Comparison of ENCODE assay signal across 15 mouse cellular contexts in the genomic region with DNA sequence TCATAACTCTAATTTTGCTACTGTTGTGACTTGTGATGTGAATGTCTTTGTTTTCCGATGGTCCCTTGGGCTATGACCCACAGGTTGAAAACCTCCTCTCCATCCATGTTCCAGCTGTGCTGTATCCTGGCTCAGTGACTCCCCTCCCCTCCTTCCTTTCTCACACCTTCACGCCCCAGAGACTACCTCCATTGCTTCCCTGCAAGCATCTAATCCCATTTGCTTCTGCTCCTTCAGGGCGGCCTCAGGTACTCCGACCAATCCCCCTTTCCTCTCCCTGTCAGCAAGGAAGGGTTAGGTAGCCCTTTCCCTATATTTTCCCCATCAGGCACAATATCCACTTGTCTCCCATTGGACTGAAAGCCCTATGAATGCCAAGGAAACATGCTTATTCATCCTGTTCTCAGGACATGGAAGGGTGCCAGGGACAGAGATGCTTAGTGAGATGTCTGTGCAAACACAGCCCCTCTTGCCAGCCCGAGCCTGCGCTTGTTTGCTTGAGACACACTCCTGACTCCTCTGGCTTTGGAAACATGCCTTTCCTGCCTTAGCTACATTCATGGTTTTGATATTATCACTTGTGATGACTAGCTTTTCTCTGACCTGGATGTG. TPM values are rescaled to one million over a fixed set of nuclear protein-coding genes. Genes with fewer than 3 reads are reported as not detected.
DNase-seq lines count a peak whose midpoint lies in the region; ATAC-seq and TF ChIP-seq lines count a peak whose summit lies in the region.
"Had no signal": no experiment of that assay in that cellular context is flagged by ENCODE, and none has a peak within 500 bp of the region (broad histone marks: within the 10 kb centered on the region; RNA-seq: fewer than 3 reads in every experiment).

No protein-coding gene starts in this region.

- DNase-seq in kidney, adult 2 months, result peak; percentile 14
- DNase-seq in kidney, adult 18-20 months, result no peak
- peak; percentile 14 for DNase-seq in NIH3T3 (ENCODE audit: low read depth)
- peak; percentile 71 to 90 for DNase-seq in cerebellum, adult 2 months
- DNase-seq in forebrain, postnatal 0 days, result peak; percentile 50
- DNase-seq: gastrocnemius, adult 2 months; kidney, adult 11 months; right cerebral cortex, postnatal 4 days had no signal

- ATAC-seq in forebrain, postnatal 0 days, result no peak
- ATAC-seq in intestine, postnatal 0 days, result no peak
- ATAC-seq in liver, embryonic 12.5 days, result no peak
- no peak for ATAC-seq in intestine, embryonic 15.5 days
- ATAC-seq: CD4-positive, CD25-positive, alpha-beta regulatory T cell, adult 4 months had no signal

- H3K4me1 ChIP-seq in kidney, adult 2 months (ENCODE audit: control insufficient read depth, insufficient read depth, low read length), result no peaks in the 10 kb centered on the region
- H3K4me1 ChIP-seq in cerebellum, adult 2 months (ENCODE audit: control insufficient read depth, insufficient read depth, low read length), result peaks cover 40% of the 10 kb centered on the region
- peaks cover 15% of the 10 kb centered on the region for H3K4me1 ChIP-seq in forebrain, postnatal 0 days (ENCODE audit: insufficient read depth)
- no peaks in the 10 kb centered on the region for H3K4me1 ChIP-seq in intestine, postnatal 0 days (replicated peaks; ENCODE audit: control insufficient read depth, insufficient read depth, low read length)
- H3K4me1 ChIP-seq in liver, embryonic 12.5 days, result no peaks in the 10 kb centered on the region
- H3K4me1 ChIP-seq in intestine, embryonic 15.5 days (replicated peaks), result no peaks in the 10 kb centered on the region
- H3K4me1 ChIP-seq: heart, embryonic 15.5 days had no signal

- WGBS in kidney, adult 2 months, result 69% methylated on average over 6 of the region's 6 CpGs
- 21% methylated on average over 6 of the region's 6 CpGs for WGBS in cerebellum, adult 2 months
- 48% methylated on average over 6 of the region's 6 CpGs for WGBS in forebrain, postnatal 0 days
- WGBS in intestine, postnatal 0 days, result 68% methylated on average over 6 of the region's 6 CpGs
- WGBS in liver, embryonic 12.5 days (ENCODE audit: insufficient replicate concordance), result 55% methylated on average over 6 of the region's 6 CpGs
- 73% methylated on average over 6 of the region's 6 CpGs for WGBS in intestine, embryonic 15.5 days

- TF ChIP-seq POLR2A in kidney, adult 2 months (IDR thresholded peaks at IDR 0.05; ENCODE audit: low read depth, low read length), result no peak
- no peak for TF ChIP-seq POLR2A in cerebellum, adult 2 months (IDR thresholded peaks at IDR 0.05; ENCODE audit: borderline replicate concordance, insufficient read depth, low read length)

- no peak overlapping the region for H3K4me3 ChIP-seq in kidney, adult 2 months (ENCODE audit: insufficient read depth, low read depth, low read length)
- no peak overlapping the region for H3K4me3 ChIP-seq in cerebellum, adult 2 months (replicated peaks; ENCODE audit: insufficient read depth, low read depth, low read length)
- H3K4me3 ChIP-seq in forebrain, postnatal 0 days (ENCODE audit: low read depth, low read length), result no peak overlapping the region
- no peak overlapping the region for H3K4me3 ChIP-seq in intestine, postnatal 0 days (ENCODE audit: low read depth, low read length)
- H3K4me3 ChIP-seq in liver, embryonic 12.5 days, result no peak overlapping the region
- H3K4me3 ChIP-seq in intestine, embryonic 15.5 days (replicated peaks), result no peak overlapping the region
- H3K4me3 ChIP-seq: gastrocnemius, adult 2 months; heart, embryonic 15.5 days; stomach, embryonic 15.5 days had no signal

- no peaks in the 10 kb centered on the region for H3K9me3 ChIP-seq in forebrain, postnatal 0 days (ENCODE audit: low read length)
- no peaks in the 10 kb centered on the region for H3K9me3 ChIP-seq in intestine, postnatal 0 days (ENCODE audit: control insufficient read depth)
- no peaks in the 10 kb centered on the region for H3K9me3 ChIP-seq in liver, embryonic 12.5 days (replicated peaks)
- H3K9me3 ChIP-seq in intestine, embryonic 15.5 days, result no peaks in the 10 kb centered on the region
- H3K9me3 ChIP-seq: heart, embryonic 15.5 days; stomach, embryonic 15.5 days had no signal

- TF ChIP-seq CTCF in kidney, adult 2 months (conservative IDR thresholded peaks at IDR 0.05; ENCODE audit: insufficient read depth, insufficient read length, low read depth, low read length), result no peak
- no peak for TF ChIP-seq CTCF in cerebellum, adult 2 months (IDR thresholded peaks at IDR 0.05; ENCODE audit: borderline replicate concordance, insufficient read depth, low read depth, low read length)
- TF ChIP-seq CTCF in forebrain, postnatal 0 days (IDR thresholded peaks at IDR 0.05; ENCODE audit: low read depth), result no peak
- TF ChIP-seq CTCF in intestine, postnatal 0 days (IDR thresholded peaks at IDR 0.05; ENCODE audit: low read depth), result no peak

- H3K27me3 ChIP-seq in kidney, adult 2 months (replicated peaks; ENCODE audit: control insufficient read depth, insufficient read depth, low read length), result no peaks in the 10 kb centered on the region
- H3K27me3 ChIP-seq in cerebellum, adult 2 months (ENCODE audit: control insufficient read depth, insufficient read depth, low read length), result no peaks in the 10 kb centered on the region
- no peaks in the 10 kb centered on the region for H3K27me3 ChIP-seq in forebrain, postnatal 0 days (ENCODE audit: insufficient read depth, low read length)
- H3K27me3 ChIP-seq in intestine, postnatal 0 days (replicated peaks; ENCODE audit: control insufficient read depth, insufficient read depth, low read length), result no peaks in the 10 kb centered on the region; the same call in 1 of the 2 replicates
- no peaks in the 10 kb centered on the region for H3K27me3 ChIP-seq in liver, embryonic 12.5 days (replicated peaks)
- no peaks in the 10 kb centered on the region for H3K27me3 ChIP-seq in intestine, embryonic 15.5 days (replicated peaks)
- H3K27me3 ChIP-seq: heart, embryonic 15.5 days; stomach, embryonic 15.5 days had no signal

- H3K36me3 ChIP-seq in kidney, adult 2 months (ENCODE audit: control insufficient read depth, insufficient read depth, low read length), result no peaks in the 10 kb centered on the region
- peaks cover 9% of the 10 kb centered on the region; the same call in 1 of the 2 replicates for H3K36me3 ChIP-seq in forebrain, postnatal 0 days (ENCODE audit: insufficient read depth)
- no peaks in the 10 kb centered on the region for H3K36me3 ChIP-seq in intestine, postnatal 0 days (ENCODE audit: control insufficient read depth, insufficient read depth)
- H3K36me3 ChIP-seq in liver, embryonic 12.5 days, result no peaks in the 10 kb centered on the region
- no peaks in the 10 kb centered on the region for H3K36me3 ChIP-seq in intestine, embryonic 15.5 days
- H3K36me3 ChIP-seq: heart, embryonic 15.5 days; stomach, embryonic 15.5 days had no signal

- H3K9ac ChIP-seq in forebrain, postnatal 0 days, result no peak overlapping the region
- H3K9ac ChIP-seq in intestine, postnatal 0 days (ENCODE audit: low read depth, low read length), result no peak overlapping the region
- no peak overlapping the region for H3K9ac ChIP-seq in liver, embryonic 12.5 days
- no peak overlapping the region for H3K9ac ChIP-seq in intestine, embryonic 15.5 days
- H3K9ac ChIP-seq: heart, embryonic 15.5 days; liver, embryonic 14.5 days; stomach, embryonic 15.5 days had no signal

- no peak overlapping the region for H3K4me2 ChIP-seq in forebrain, postnatal 0 days (ENCODE audit: low read depth)
- no peak overlapping the region for H3K4me2 ChIP-seq in intestine, postnatal 0 days (replicated peaks; ENCODE audit: low read depth)
- H3K4me2 ChIP-seq in liver, embryonic 12.5 days, result no peak overlapping the region
- no peak overlapping the region for H3K4me2 ChIP-seq in intestine, embryonic 15.5 days (replicated peaks)
- H3K4me2 ChIP-seq: heart, embryonic 15.5 days; stomach, embryonic 15.5 days had no signal

- no peak overlapping the region for H3K27ac ChIP-seq in kidney, adult 2 months (ENCODE audit: insufficient read depth, low read depth, low read length)
- peak overlapping the region; percentile 51 for H3K27ac ChIP-seq in cerebellum, adult 2 months (ENCODE audit: insufficient read depth, low read length)
- H3K27ac ChIP-seq in forebrain, postnatal 0 days (ENCODE audit: low read depth, low read length), result no peak overlapping the region
- no peak overlapping the region for H3K27ac ChIP-seq in intestine, postnatal 0 days (ENCODE audit: low read depth, low read length)
- H3K27ac ChIP-seq in liver, embryonic 12.5 days, result no peak overlapping the region
- H3K27ac ChIP-seq in intestine, embryonic 15.5 days, result no peak overlapping the region
- H3K27ac ChIP-seq: gastrocnemius, adult 2 months; heart, embryonic 15.5 days; liver, embryonic 14.5 days; stomach, embryonic 15.5 days had no signal

RNA-seq across cellular contexts. Expression of gene Kif5c, which starts 9.1 kb away (rescaled TPM):
- polyA plus RNA-seq in kidney, adult 2 months (2012; rRNA removed), result 0.45 and 0.58 TPM in 2 replicates
- polyA plus RNA-seq in cerebellum, adult 2 months (2012; rRNA removed), result 257 and 291 TPM in 2 replicates
- 349 and 408 TPM in 2 replicates for total RNA-seq in forebrain, postnatal 0 days (2014; rRNA removed)
- polyA plus RNA-seq in forebrain, postnatal 0 days (2015; fragmentation: Nextera tagmentation; extraction: Ambion mirVana), result 112 and 163 TPM in 2 replicates
- 2.7 and 3.0 TPM in 2 replicates for polyA plus RNA-seq in intestine, postnatal 0 days (2015; fragmentation: Nextera tagmentation; extraction: Ambion mirVana)
- polyA plus RNA-seq in liver, embryonic 12.5 days (2016; fragmentation: Nextera tagmentation; extraction: Ambion mirVana), result 0.20 and 0.21 TPM in 2 replicates
- 6.6 and 8.2 TPM in 2 replicates for polyA plus RNA-seq in intestine, embryonic 15.5 days (2015; fragmentation: Nextera tagmentation; extraction: Ambion mirVana)

Comparison
In these comparisons a context has a peak if more than half of its experiments do, and no peak if none do; other contexts are left out.
1. RNA of gene Kif5c, which starts 9.1 kb away (polyA plus RNA-seq): 257 to 291 TPM in cerebellum, adult 2 months and 112 to 163 TPM in forebrain, postnatal 0 days; 6.6 to 8.2 TPM in intestine, embryonic 15.5 days, 2.7 to 3.0 TPM in intestine, postnatal 0 days, 0.45 to 0.58 TPM in kidney, adult 2 months and 0.20 to 0.21 TPM in liver, embryonic 12.5 days; every median in the first group is over 10 times any median in the second.